Mouse (Mus musculus) macrophage (primary cell): ENCODE data around the gene Aagab. TPM values are rescaled to one million over a fixed set of nuclear protein-coding genes. Genes with fewer than 3 reads are reported as not detected.
A peak's percentile ranks its signal among the peaks of the same experiment; 100 is the strongest.

Experiments used
- H3K27ac ChIP-seq: fragments of 350-480 bp; formaldehyde crosslinking; 2 replicates; pipeline ENCODE4 v1.9.0; 2021
- H3K36me3 ChIP-seq: fragments of 350-480 bp; formaldehyde crosslinking; 2 replicates; pipeline ENCODE4 v1.9.0; 2021; ENCODE audit errors: inconsistent target
- H3K4me3 ChIP-seq: fragments of 350-480 bp; formaldehyde crosslinking; 2 replicates; pipeline ENCODE4 v1.9.0; 2021; ENCODE audit errors: inconsistent target
- H3K79me2 ChIP-seq: fragments of 350-480 bp; formaldehyde crosslinking; 2 replicates; pipeline ENCODE4 v1.9.0; 2021; ENCODE audit errors: inconsistent target
- WGBS: methylation state at CpG from one replicate; pipeline ENCODE4 v1.1.7; 2026; ENCODE audit warnings: inconsistent platforms; ENCODE audit not compliant: missing documents; 5-methylcytosine and 5-hydroxymethylcytosine counted together
- polyA plus RNA-seq: library from polyadenylated mRNA; stranded (reverse); fragments of 250-400 nt; gene quantifications from 3 replicates; pipeline ENCODE4 v1.2.4, GENCODE M21; 2018; ENCODE audit warnings: inconsistent platforms

Gene Aagab
- polyA plus RNA-seq, 1 experiment from 2014 or later: 24.3 TPM

GRCm38 (mm10) chr9:63664300-63664745, 61.9 kb downstream of the Aagab start:
- 81% methylated on average over 2 of the region's 2 CpGs for WGBS
- Histone ChIP-seq H3K27ac (no peak overlapping the region), H3K79me2 (no peaks in the 10 kb centered on the region), H3K4me3 (no peak overlapping the region), H3K36me3 (0 out of 2 replicates have a peak, but pooled peaks cover 4% of the 10 kb centered on the region)

- 88% methylated on average over 13 of the region's 13 CpGs for WGBS
- Histone ChIP-seq H3K27ac (no peak overlapping the region), H3K79me2 (no peaks in the 10 kb centered on the region), H3K36me3 (0 out of 2 replicates have a peak, but pooled peaks cover 4% of the 10 kb centered on the region), H3K4me3 (no peak overlapping the region)
These were observed 62.6 kb downstream of the Aagab start for GRCm38 (mm10) chr9:63664792-63665646.

DNA sequence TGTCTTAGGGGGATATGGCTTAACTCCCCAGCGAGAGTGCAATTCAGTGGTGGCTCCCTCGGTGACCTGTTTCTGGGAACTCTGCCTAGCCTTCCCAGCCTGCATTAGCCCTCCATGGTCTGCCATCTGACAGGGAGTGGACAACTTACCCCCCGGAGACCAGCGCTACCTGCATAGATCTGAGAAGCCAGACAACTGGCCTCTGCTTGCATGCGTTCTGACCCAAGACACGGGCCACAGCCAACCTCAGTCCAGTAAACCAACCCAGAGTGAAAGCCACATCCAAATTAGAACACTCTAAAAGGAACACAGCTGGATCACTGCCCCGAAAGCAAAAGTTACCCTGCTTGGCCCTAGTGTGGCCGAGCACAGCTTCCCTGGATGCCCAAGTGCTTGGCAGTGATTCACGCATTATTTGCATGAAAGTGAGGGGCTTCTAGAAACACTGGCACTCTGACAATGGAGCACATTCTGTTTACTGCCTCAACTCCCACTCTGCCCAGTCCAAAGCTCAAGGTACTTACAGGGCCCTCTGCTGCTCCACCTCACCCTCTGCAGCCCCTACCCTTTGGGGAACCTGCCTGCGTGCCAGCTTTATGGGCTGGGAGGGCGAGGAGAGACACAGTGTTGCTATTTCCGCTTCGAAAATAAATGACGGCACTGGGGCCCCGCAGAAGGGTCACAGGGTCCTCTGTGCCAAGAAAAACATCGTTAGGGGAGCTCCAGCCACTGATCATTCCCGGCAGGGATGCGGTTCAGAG, 64.3 kb downstream of the Aagab start:
- WGBS: 95% methylated on average over 18 of the region's 18 CpGs
- Histone ChIP-seq H3K27ac (no peak overlapping the region), H3K36me3 (0 out of 2 replicates have a peak, but pooled peaks cover 4% of the 10 kb centered on the region), H3K4me3 (no peak overlapping the region), H3K79me2 (no peaks in the 10 kb centered on the region)

DNA sequence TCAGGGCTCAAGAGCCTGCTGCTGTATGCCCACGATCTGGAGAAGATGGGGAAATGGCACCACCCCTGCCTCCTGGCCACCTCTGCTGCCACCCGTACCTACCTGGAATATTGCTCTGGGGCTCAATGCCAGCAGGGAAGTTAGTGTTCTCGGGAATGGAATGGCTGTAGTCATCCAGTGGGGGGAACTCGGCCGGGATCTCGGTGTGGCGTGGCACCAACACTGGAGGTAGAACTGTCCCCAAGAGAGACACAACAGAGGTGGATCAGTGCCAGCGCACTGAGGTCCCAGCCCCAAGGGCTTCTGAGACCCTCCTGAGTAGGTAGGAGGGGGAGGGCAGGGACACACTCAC, 64.9 kb downstream of the Aagab start:
- Histone ChIP-seq H3K4me3 (no peak overlapping the region), H3K79me2 (no peaks in the 10 kb centered on the region), H3K36me3 (0 out of 2 replicates have a peak, but pooled peaks cover 4% of the 10 kb centered on the region), H3K27ac (no peak overlapping the region)
- 94% methylated on average over 8 of the region's 8 CpGs for WGBS

GRCm38 (mm10) chr9:63668621-63669020, 66.2 kb downstream of the Aagab start:
- H3K27ac ChIP-seq: no peak overlapping the region
- H3K79me2 ChIP-seq: no peaks in the 10 kb centered on the region
- 0 out of 2 replicates have a peak, but pooled peaks cover 4% of the 10 kb centered on the region for H3K36me3 ChIP-seq
- 100% methylated on average over 1 of the region's 1 CpGs for WGBS
- no peak overlapping the region for H3K4me3 ChIP-seq

DNA sequence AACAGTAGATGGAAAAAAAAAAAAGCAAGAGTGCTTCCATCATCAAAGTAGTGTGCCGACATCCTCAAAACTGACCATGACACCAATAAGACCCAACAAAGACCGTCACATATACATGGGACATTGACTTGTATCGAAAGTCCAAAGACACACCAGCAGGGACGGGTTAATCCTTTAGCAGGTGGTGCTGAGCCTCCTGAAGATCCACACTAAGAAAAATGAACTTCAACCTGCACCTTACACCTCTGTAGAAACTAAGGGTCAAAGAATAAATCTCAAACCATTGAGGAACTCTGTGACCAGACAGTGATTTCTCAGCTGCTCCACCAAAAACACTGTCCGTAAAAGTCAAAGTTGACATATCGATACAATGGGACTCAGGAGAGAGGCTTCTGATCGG, 67.4 kb downstream of the Aagab start:
- Histone ChIP-seq H3K4me3 (no peak overlapping the region), H3K27ac (no peak overlapping the region), H3K36me3 (0 out of 2 replicates have a peak, but pooled peaks cover 4% of the 10 kb centered on the region), H3K79me2 (no peaks in the 10 kb centered on the region)
- WGBS: 97% methylated on average over 7 of the region's 7 CpGs

GRCm38 (mm10) chr9:63672797-63673493, 70.5 kb downstream of the Aagab start:
- 66% methylated on average over 8 of the region's 8 CpGs for WGBS
- H3K27ac ChIP-seq: no peak overlapping the region
- H3K36me3 ChIP-seq: no peaks in the 10 kb centered on the region
- H3K79me2 ChIP-seq: no peaks in the 10 kb centered on the region
- no peak overlapping the region for H3K4me3 ChIP-seq

DNA sequence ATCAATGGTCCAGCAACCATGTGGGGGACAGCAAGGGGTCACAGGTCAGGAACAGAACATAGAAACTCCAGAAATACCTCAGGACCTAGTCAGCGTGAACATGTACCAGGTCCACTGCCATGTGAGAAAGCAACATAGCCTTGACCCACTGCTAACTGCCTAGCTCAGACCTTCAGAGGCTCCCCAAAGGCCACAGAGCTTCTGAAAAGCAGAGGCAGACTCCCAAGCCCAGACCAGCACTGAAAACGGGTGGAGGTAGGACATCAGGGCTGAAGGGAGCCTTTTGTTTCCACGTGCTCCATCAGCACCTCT, 71.0 kb downstream of the Aagab start:
- H3K4me3 ChIP-seq: no peak overlapping the region
- H3K36me3 ChIP-seq: no peaks in the 10 kb centered on the region
- H3K79me2 ChIP-seq: no peaks in the 10 kb centered on the region
- 73% methylated on average over 3 of the region's 3 CpGs for WGBS
- H3K27ac ChIP-seq: no peak overlapping the region

- Histone ChIP-seq H3K36me3 (no peaks in the 10 kb centered on the region), H3K79me2 (no peaks in the 10 kb centered on the region), H3K4me3 (no peak overlapping the region), H3K27ac (peak overlapping the region; percentile 19; the same call in 1 of the 2 replicates)
- 67% methylated on average over 10 of the region's 10 CpGs for WGBS
These were observed 72.2 kb downstream of the Aagab start for GRCm38 (mm10) chr9:63674613-63675012.

DNA sequence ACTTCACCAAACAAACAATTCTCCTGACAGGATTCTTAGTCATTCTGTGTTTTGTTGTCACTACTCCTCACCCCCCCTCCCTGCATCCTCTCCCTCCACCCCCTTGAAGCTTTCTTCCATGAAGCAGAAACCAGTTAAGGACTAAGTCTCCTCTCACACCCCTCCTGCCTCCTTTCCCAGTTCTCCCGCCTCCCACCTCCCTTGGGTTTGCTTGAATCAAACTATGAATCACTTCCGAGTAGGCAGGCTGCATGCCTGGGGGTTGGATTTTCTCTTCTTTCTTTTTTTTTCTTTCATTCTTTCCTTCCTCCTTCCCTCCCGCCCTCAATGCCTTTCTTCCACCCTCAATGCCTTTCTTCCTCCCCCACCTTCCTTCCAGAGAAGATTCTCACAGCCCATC, 75.2 kb downstream of the Aagab start:
- no peak overlapping the region for H3K4me3 ChIP-seq
- no peaks in the 10 kb centered on the region for H3K79me2 ChIP-seq
- H3K27ac ChIP-seq: peak overlapping the region; percentile 61
- no peaks in the 10 kb centered on the region for H3K36me3 ChIP-seq
- 64% methylated on average over 3 of the region's 3 CpGs for WGBS

- H3K36me3 ChIP-seq: no peaks in the 10 kb centered on the region
- H3K79me2 ChIP-seq: no peaks in the 10 kb centered on the region
- WGBS: 31% methylated on average over 1 of the region's 1 CpGs
- peak overlapping the region; percentile 61 for H3K27ac ChIP-seq
- no peak overlapping the region for H3K4me3 ChIP-seq
These were observed 75.6 kb downstream of the Aagab start for GRCm38 (mm10) chr9:63678076-63678475.

GRCm38 (mm10) chr9:63682301-63682700, 79.8 kb downstream of the Aagab start:
- 73% methylated on average over 8 of the region's 9 CpGs for WGBS
- no peak overlapping the region for H3K27ac ChIP-seq
- no peaks in the 10 kb centered on the region for H3K36me3 ChIP-seq
- H3K4me3 ChIP-seq: no peak overlapping the region
- H3K79me2 ChIP-seq: no peaks in the 10 kb centered on the region

DNA sequence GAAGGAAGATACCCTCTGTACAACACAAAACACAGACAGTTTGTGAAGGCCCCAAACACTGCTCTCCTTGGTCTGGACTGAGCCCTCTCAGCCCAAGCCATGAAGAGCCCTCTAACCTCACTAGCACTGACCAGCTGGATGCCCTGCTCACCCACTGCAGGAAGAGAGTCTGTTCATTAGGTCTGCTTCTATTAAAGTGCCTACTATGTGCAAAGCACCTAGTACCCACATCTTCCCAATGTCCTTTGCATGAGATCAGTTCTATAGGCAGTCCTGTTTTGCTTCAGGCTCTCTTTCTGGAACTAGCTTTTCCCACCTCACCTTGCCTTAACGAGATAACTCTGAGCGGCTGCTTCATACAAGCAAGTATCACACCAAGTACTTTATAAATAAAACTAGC, 80.5 kb downstream of the Aagab start:
- H3K36me3 ChIP-seq: no peaks in the 10 kb centered on the region
- H3K79me2 ChIP-seq: no peaks in the 10 kb centered on the region
- no peak overlapping the region for H3K4me3 ChIP-seq
- WGBS: 79% methylated on average over 2 of the region's 2 CpGs
- H3K27ac ChIP-seq: no peak overlapping the region

GRCm38 (mm10) chr9:63684277-63684676, 81.8 kb downstream of the Aagab start:
- Histone ChIP-seq H3K79me2 (no peaks in the 10 kb centered on the region), H3K27ac (no peak overlapping the region), H3K36me3 (no peaks in the 10 kb centered on the region), H3K4me3 (no peak overlapping the region)
- 91% methylated on average over 6 of the region's 6 CpGs for WGBS
